Mouse (Mus musculus) myocyte (in vitro differentiated cells): Measurements from ENCODE around the gene Ddo.

Experiments used
- CEBPB ChIP-seq: IDR thresholded peaks from 2 replicates; pipeline ENCODE4 v1.6.1; 2011; ENCODE audit warnings: mild to moderate bottlenecking, moderate library complexity; ENCODE audit not compliant: poor library complexity, insufficient read depth, severe bottlenecking
- E2F4 ChIP-seq: IDR thresholded peaks from one replicate; pipeline ENCODE4 v1.6.1; 2011; ENCODE audit warnings: mild to moderate bottlenecking, control low read depth, moderate library complexity; ENCODE audit not compliant: insufficient read depth
- MAX ChIP-seq: IDR thresholded peaks from one replicate; pipeline ENCODE4 v1.6.1; 2011; ENCODE audit warnings: low read depth, mild to moderate bottlenecking, control low read depth
- MYOD1 ChIP-seq, 3 experiments: IDR thresholded peaks; one replicate each; pipeline ENCODE4 v1.6.1; 2011; ENCODE audit warnings: control low read depth in 2 of 3, low read depth in 2 of 3, mild to moderate bottlenecking in 2 of 3, moderate library complexity in 1 of 3; ENCODE audit not compliant: insufficient read length in 2 of 3, control insufficient read depth in 1 of 3
- MYOG ChIP-seq, 3 experiments: IDR thresholded peaks; one replicate each; pipeline ENCODE4 v1.6.1; 2011; ENCODE audit warnings: control low read depth in 2 of 3, low read depth in 2 of 3, mild to moderate bottlenecking in 2 of 3; ENCODE audit not compliant: insufficient read length in 2 of 3, control insufficient read depth in 1 of 3, insufficient read depth in 1 of 3
- POLR2A ChIP-seq: IDR thresholded peaks from one replicate; pipeline ENCODE4 v1.6.1; 2011; ENCODE audit warnings: low read depth, mild to moderate bottlenecking, control low read depth, moderate library complexity; ENCODE audit not compliant: insufficient read length
- POLR2AphosphoS2 ChIP-seq: IDR thresholded peaks from one replicate; pipeline ENCODE4 v1.6.1; 2011; ENCODE audit warnings: low read depth, control low read depth; ENCODE audit not compliant: insufficient read length
- SRF ChIP-seq: IDR thresholded peaks from one replicate; pipeline ENCODE4 v1.6.1; 2011; ENCODE audit warnings: low read depth; ENCODE audit not compliant: control insufficient read depth, insufficient read length
- TCF12 ChIP-seq: IDR thresholded peaks from one replicate; pipeline ENCODE4 v1.6.1; 2011; ENCODE audit warnings: mild to moderate bottlenecking, control low read depth; ENCODE audit not compliant: poor library complexity, insufficient read depth, severe bottlenecking
- TCF3 ChIP-seq: IDR thresholded peaks from one replicate; pipeline ENCODE4 v1.6.1; 2011; ENCODE audit warnings: low read depth, control low read depth; ENCODE audit not compliant: insufficient read length
- USF1 ChIP-seq: IDR thresholded peaks from one replicate; pipeline ENCODE4 v1.6.1; 2011; ENCODE audit warnings: low read depth, mild to moderate bottlenecking, control low read depth, moderate library complexity

GRCm38 (mm10) chr10:40638823-40639819, 9.3 kb downstream of the Ddo start:
- no peak for TF ChIP-seq POLR2A
- TF ChIP-seq MAX = no peak
- no peak for TF ChIP-seq USF1
- TF ChIP-seq CEBPB = no peak
- TF ChIP-seq TCF3 = no peak
- no peak for TF ChIP-seq MYOD1 (IDR thresholded peaks at IDR 0.05; ENCODE audit: control insufficient read depth in 1 of 3, insufficient read length in 2 of 3, low read depth in 2 of 3)
- no peak for TF ChIP-seq E2F4
- TF ChIP-seq MYOG (IDR thresholded peaks at IDR 0.05; ENCODE audit: control insufficient read depth in 1 of 3, insufficient read depth in 1 of 3, insufficient read length in 2 of 3, low read depth in 2 of 3) = no peak
- TF ChIP-seq TCF12 = no peak
- no peak for TF ChIP-seq POLR2AphosphoS2
- TF ChIP-seq SRF = no peak
